Mouse (Mus musculus): ENCODE data around the gene Srsf12. TPM values are rescaled to one million over a fixed set of nuclear protein-coding genes. Genes with fewer than 3 reads are reported as not detected.

The Srsf12 gene
- polyA plus RNA-seq, 1 experiment from 2014 or later, result 0.31 TPM

Other genes starting within 250 kb of the Srsf12 start
- gene Rragd, start 226.0 kb upstream of the Srsf12 start, polyA plus RNA-seq (2015; fragmentation: Nextera tagmentation; extraction: Ambion mirVana), result 3.6 and 5.6 TPM in 2 replicates
- gene Ube2j1, start 177.6 kb upstream of the Srsf12 start, polyA plus RNA-seq (2015; fragmentation: Nextera tagmentation; extraction: Ambion mirVana), result 32.7 and 43.2 TPM in 2 replicates
- gene Gabrr2, start 146.0 kb upstream of the Srsf12 start, polyA plus RNA-seq (2015; fragmentation: Nextera tagmentation; extraction: Ambion mirVana), result not detected in 2 replicates
- gene Gabrr1, start 76.5 kb upstream of the Srsf12 start, polyA plus RNA-seq (2015; fragmentation: Nextera tagmentation; extraction: Ambion mirVana), result not detected in 2 replicates
- gene Pm20d2, start 19.3 kb upstream of the Srsf12 start, polyA plus RNA-seq (2015; fragmentation: Nextera tagmentation; extraction: Ambion mirVana), result 0.23 and 0.24 TPM in 2 replicates
- gene Pnrc1, start 81.2 kb downstream of the Srsf12 start, polyA plus RNA-seq (2015; fragmentation: Nextera tagmentation; extraction: Ambion mirVana), result 28.4 and 33.6 TPM in 2 replicates
- gene Rngtt, start 101.3 kb downstream of the Srsf12 start, polyA plus RNA-seq (2015; fragmentation: Nextera tagmentation; extraction: Ambion mirVana), result 16.4 and 23.7 TPM in 2 replicates

Measured in liver, embryonic 13.5 days (tissue).